Mouse (Mus musculus) erythroblast, embryonic 14.5 days (primary cell): Measurements from ENCODE around the gene Soat2. TPM values are rescaled to one million over a fixed set of nuclear protein-coding genes. Genes with fewer than 3 reads are reported as not detected.

Experiments
- H3K27me3 ChIP-seq: 2 replicates; pipeline ENCODE4 v1.6.1; 2012; ENCODE audit warnings: inconsistent platforms; ENCODE audit not compliant: control insufficient read depth
- H3K36me3 ChIP-seq: 2 replicates; pipeline ENCODE4 v1.6.1; 2012; ENCODE audit warnings: mild to moderate bottlenecking, inconsistent platforms; ENCODE audit not compliant: control insufficient read depth
- H3K4me1 ChIP-seq: 2 replicates; pipeline ENCODE4 v1.6.1; 2012; ENCODE audit warnings: inconsistent platforms; ENCODE audit not compliant: control insufficient read depth
- H3K4me3 ChIP-seq: replicated peaks from 2 replicates; pipeline ENCODE3; 2012; ENCODE audit warnings: moderate library complexity, mild to moderate bottlenecking, inconsistent platforms
- H3K9me3 ChIP-seq: 2 replicates; pipeline ENCODE4 v1.6.1; 2012; ENCODE audit warnings: low read length, inconsistent platforms, mixed read lengths; ENCODE audit not compliant: control insufficient read depth
- GATA1 ChIP-seq: IDR thresholded peaks from 2 replicates; pipeline ENCODE4 v1.6.1; 2012; ENCODE audit warnings: low read length, inconsistent platforms, mixed read lengths
- TAL1 ChIP-seq: IDR thresholded peaks from 3 replicates; pipeline ENCODE4 v1.6.1; 2012; ENCODE audit warnings: low read length, inconsistent platforms, mixed read lengths
- polyA plus RNA-seq: library from polyadenylated mRNA; stranded (reverse); fragments of >175 nt; gene quantifications from 2 replicates; pipeline ENCODE4 v1.2.3, GENCODE M21; 2012

Gene Soat2
- polyA plus RNA-seq, 1 experiment = 0.12 TPM

GRCm38 (mm10) chr15:102156836-102157235, 6.5 kb downstream of the Soat2 start:
- peaks cover 57% of the 10 kb centered on the region for H3K36me3 ChIP-seq

GRCm38 (mm10) chr15:102160415-102161060, 10.2 kb downstream of the Soat2 start:
- peaks cover 37% of the 10 kb centered on the region for H3K36me3 ChIP-seq
- H3K4me1 ChIP-seq = no peaks in the 10 kb centered on the region; the same call in 1 of the 2 replicates
- H3K27me3 ChIP-seq = no peaks in the 10 kb centered on the region
- no peak for TF ChIP-seq GATA1
- TF ChIP-seq TAL1 = no peak
- H3K9me3 ChIP-seq = no peaks in the 10 kb centered on the region
- H3K4me3 ChIP-seq = no peak overlapping the region

More at GRCm38 (mm10) chr15:102156836-102157235, 6.5 kb downstream of the Soat2 start:
- Histone ChIP-seq H3K27me3 (no peaks in the 10 kb centered on the region), H3K4me3 (no peak overlapping the region), H3K9me3 (no peaks in the 10 kb centered on the region; the same call in none of the 2 replicates), H3K4me1 (peaks cover 7% of the 10 kb centered on the region)
- TF ChIP-seq TAL1 = no peak
- TF ChIP-seq GATA1 = no peak

- Histone ChIP-seq H3K36me3 (peaks cover 13% of the 10 kb centered on the region), H3K4me1 (no peaks in the 10 kb centered on the region; the same call in 1 of the 2 replicates), H3K9me3 (no peaks in the 10 kb centered on the region), H3K4me3 (no peak overlapping the region), H3K27me3 (no peaks in the 10 kb centered on the region)
- TF ChIP-seq GATA1 (no peak), TAL1 (no peak)
Observed at GRCm38 (mm10) chr15:102163900-102164693, 13.8 kb downstream of the Soat2 start.

- H3K4me1 ChIP-seq = no peaks in the 10 kb centered on the region
- H3K9me3 ChIP-seq = no peaks in the 10 kb centered on the region
- TF ChIP-seq TAL1 (no peak), GATA1 (no peak)
- no peak overlapping the region for H3K4me3 ChIP-seq
- H3K27me3 ChIP-seq = no peaks in the 10 kb centered on the region
- peaks cover 8% of the 10 kb centered on the region for H3K36me3 ChIP-seq
Observed at GRCm38 (mm10) chr15:102165468-102166100, 15.3 kb downstream of the Soat2 start.

- Histone ChIP-seq H3K36me3 (no peaks in the 10 kb centered on the region), H3K4me3 (no peak overlapping the region), H3K9me3 (no peaks in the 10 kb centered on the region), H3K4me1 (no peaks in the 10 kb centered on the region), H3K27me3 (no peaks in the 10 kb centered on the region)
- TF ChIP-seq GATA1 = no peak
- TF ChIP-seq TAL1 = no peak
Observed at GRCm38 (mm10) chr15:102167620-102168021, 17.3 kb downstream of the Soat2 start.

GRCm38 (mm10) chr15:102169064-102169463, 18.7 kb downstream of the Soat2 start:
- H3K27me3 ChIP-seq = no peaks in the 10 kb centered on the region
- H3K4me3 ChIP-seq = no peak overlapping the region
- no peaks in the 10 kb centered on the region for H3K36me3 ChIP-seq
- H3K9me3 ChIP-seq = no peaks in the 10 kb centered on the region
- no peaks in the 10 kb centered on the region for H3K4me1 ChIP-seq
- TF ChIP-seq TAL1 (no peak), GATA1 (no peak)

- Histone ChIP-seq H3K27me3 (no peaks in the 10 kb centered on the region), H3K4me1 (peaks cover 17% of the 10 kb centered on the region), H3K9me3 (no peaks in the 10 kb centered on the region), H3K4me3 (no peak overlapping the region), H3K36me3 (peaks cover 3% of the 10 kb centered on the region; the same call in 1 of the 2 replicates)
- TF ChIP-seq TAL1 (no peak), GATA1 (no peak)
Observed at GRCm38 (mm10) chr15:102173581-102173980, 23.3 kb downstream of the Soat2 start.

- Histone ChIP-seq H3K9me3 (no peaks in the 10 kb centered on the region), H3K36me3 (peaks cover 7% of the 10 kb centered on the region; the same call in 1 of the 2 replicates), H3K4me1 (peaks cover 21% of the 10 kb centered on the region)
Observed at GRCm38 (mm10) chr15:102175736-102176319, 25.5 kb downstream of the Soat2 start.

More at GRCm38 (mm10) chr15:102175736-102176319, 25.5 kb downstream of the Soat2 start:
- Histone ChIP-seq H3K4me3 (no peak overlapping the region), H3K27me3 (no peaks in the 10 kb centered on the region)
- TF ChIP-seq TAL1 = no peak
- no peak for TF ChIP-seq GATA1
